Mouse (Mus musculus) E14TG2a.4 (cell line): ENCODE data around the gene Xrra1.

Experiments used
- CTCF ChIP-seq: conservative IDR thresholded peaks from 2 replicates; pipeline ENCODE4 v1.5.1; 2014; ENCODE audit warnings: low read length
- POU5F1 ChIP-seq: IDR thresholded peaks from 2 replicates; pipeline ENCODE4 v1.6.1; 2014; ENCODE audit warnings: low read length, borderline replicate concordance

- no peak for TF ChIP-seq CTCF
- no peak for TF ChIP-seq POU5F1
These were observed 33.4 kb downstream of the Xrra1 start for GRCm38 (mm10) chr7:99892351-99892750.
